Mouse (Mus musculus) layer of hippocampus, postnatal 36 days (tissue): ENCODE data around the gene Cdk2ap2. TPM values are rescaled to one million over a fixed set of nuclear protein-coding genes. Genes with fewer than 3 reads are reported as not detected.
"Not testable (repeated sequence)": the region's sequence is repeated elsewhere in the genome, so short reads cannot be mapped to it uniquely, and the experiment has no call there.

ENCODE experiments used
- DNase-seq, 2 experiments: peaks; one replicate each; pipeline ENCODE4 v3.0.0; 2022
- total RNA-seq, 2 experiments: library from RNA; stranded (reverse); gene quantifications; 2 replicates each; pipeline ENCODE4 v1.2.3; 2021

The Cdk2ap2 gene
- total RNA-seq, 2 experiments from 2014 or later: 29.7 to 46.0 TPM

DNA sequence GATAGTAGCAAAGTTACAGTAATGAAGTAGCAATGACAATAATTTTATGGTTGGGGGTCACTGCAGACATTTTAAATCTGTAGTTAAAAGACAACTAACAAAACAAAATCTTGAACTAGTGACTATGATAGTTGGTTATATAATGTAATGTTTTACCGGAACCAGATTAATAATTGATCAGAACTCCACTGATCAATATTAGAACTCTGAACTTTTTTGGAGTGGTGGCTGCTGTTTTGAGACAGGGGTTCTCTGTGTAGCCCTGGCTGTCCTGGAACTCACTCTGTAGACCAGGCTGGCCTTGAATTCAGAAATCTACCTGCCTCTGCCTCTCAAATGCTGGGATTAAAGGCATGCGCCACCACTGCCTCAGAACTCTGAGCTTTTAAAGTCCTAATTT is 28.7 kb upstream of the Cdk2ap2 start:
- DNase-seq: not testable (repeated sequence)

- no peak for DNase-seq
These were observed 28.1 kb upstream of the Cdk2ap2 start for GRCm38 (mm10) chr19:4068717-4069410.

- no peak for DNase-seq
These were observed 26.7 kb upstream of the Cdk2ap2 start for GRCm38 (mm10) chr19:4070311-4070710.

- no peak for DNase-seq
These were observed 26.2 kb upstream of the Cdk2ap2 start for GRCm38 (mm10) chr19:4070756-4071155.

- no peak for DNase-seq
These were observed 25.6 kb upstream of the Cdk2ap2 start for GRCm38 (mm10) chr19:4071406-4071805.

GRCm38 (mm10) chr19:4072706-4073424 is 24.1 kb upstream of the Cdk2ap2 start:
- no peak for DNase-seq

DNA sequence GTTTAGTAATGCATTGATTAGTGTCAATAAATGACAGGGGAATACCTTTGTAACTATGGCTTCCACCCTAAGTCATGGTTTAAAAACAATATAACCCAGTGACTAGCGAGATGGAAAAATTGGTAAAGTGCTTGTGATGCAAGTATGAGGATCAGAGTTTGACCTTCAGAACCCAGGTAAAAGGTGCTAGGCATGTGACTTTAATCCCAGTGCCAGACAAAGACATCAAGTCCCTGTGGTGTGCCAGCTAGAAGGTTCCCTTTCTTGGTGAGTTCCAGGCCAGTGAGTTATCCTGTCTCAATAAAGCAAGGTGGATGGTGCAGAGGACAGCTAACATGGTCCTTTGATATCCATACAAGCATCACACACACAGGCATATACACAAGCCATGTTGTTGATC is 21.5 kb upstream of the Cdk2ap2 start:
- DNase-seq: no peak

DNA sequence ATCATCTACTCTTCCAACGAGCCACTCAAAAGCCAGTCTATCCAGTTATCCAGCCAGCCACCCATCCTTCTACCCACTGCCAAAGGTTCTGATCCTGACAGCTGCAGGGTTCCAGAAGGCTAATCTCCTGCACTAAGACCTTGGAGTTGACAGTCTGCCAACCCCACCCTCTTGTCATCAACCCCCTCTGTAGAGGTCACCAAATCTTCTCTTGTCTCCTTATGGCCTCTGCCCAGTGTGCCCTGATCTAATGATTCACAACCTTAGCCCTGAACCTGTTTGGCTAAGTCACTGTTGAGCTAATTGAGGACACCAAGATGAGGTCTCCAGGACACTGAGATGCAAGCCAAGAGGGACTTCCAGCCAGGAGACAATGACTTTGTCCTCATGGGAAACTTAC is 17.4 kb upstream of the Cdk2ap2 start:
- no peak for DNase-seq

DNA sequence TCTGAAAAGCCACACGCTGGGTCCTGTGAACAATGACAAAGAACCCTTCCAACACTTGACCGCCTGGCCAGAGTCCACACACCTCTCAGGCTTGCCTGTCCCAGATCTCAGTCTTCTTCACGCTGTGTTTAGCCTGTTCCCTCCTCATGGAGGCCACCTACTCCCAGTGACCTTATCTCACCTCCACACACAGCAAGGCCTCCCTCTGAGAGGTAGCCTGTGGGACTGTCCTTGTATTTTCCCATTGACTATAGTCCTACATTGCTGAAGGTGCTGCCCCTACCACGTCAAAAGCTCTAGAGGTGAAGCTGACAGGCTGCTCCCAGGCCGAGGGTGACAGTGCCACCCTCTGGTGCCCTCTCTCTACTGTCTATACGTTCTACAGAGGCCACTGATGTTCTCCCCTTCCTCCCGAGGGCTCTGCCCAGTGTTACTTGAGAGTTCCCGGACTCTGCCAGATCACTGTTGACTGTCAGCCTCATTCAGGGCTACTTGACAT is 16.4 kb upstream of the Cdk2ap2 start:
- DNase-seq: no peak

- DNase-seq: no peak
These were observed 15.6 kb upstream of the Cdk2ap2 start, which contains the start of gene Cabp2 for GRCm38 (mm10) chr19:4081394-4081793. Gene Cabp2 (plus strand): TSS chr19:4081578.

DNA sequence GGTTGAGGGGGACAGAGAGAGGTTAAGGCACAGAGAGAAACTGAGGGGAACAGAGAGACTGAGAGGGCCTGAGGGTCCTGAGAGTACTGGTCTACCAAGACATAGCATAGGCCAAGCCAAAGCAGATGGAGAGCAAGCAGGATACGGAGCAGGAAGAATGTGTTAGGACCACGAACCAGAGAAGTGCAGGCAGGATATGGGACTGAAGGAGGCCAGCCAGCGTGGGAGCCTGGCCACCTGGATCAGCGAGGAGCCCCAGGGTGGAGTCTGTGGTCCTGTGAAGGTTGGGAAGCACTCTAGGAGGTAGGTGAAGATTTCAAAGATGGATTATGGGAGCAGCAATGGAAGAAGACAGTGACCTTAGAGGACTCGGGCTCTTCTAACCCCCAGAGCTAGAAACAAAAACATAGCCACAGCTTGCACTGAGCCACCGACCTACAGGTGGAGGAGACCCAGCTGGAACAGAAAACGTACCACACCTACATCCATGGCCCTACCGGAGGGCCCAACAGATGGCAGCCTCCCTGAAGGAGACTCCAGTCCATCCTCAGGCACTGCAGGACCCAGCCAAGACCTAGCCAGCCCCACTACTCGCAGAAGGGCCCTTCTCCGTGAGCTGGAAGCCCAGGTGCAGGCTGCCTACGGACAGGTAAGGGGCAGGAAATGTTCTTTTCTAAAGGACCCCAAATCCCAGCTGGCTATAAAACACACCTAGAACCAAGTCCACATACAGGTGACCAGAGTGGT is 14.6 kb upstream of the Cdk2ap2 start:
- DNase-seq: no peak

GRCm38 (mm10) chr19:4083316-4083715 is 13.7 kb upstream of the Cdk2ap2 start:
- DNase-seq: no peak

GRCm38 (mm10) chr19:4083826-4084225 is 13.2 kb upstream of the Cdk2ap2 start:
- no peak for DNase-seq

DNA sequence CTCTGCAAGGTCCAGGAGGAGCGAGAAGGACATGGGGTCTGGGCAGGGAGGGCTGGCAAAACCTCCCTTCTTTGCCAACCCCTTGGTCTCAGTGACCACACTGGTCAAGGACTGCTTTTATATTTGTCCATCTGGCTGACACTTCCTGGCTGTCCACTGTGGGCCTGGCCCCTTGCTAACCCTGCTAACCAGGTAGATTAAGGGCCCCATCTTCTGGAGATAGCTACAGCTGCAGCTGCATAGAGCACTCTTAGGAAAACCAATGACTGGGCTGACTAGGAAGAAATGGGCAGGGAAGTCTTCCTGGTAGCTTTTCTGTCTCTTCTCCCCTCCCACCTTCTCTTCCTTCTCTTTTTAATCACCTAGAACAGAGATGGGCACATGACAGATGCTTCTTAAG is 12.0 kb upstream of the Cdk2ap2 start:
- DNase-seq: no peak

- no peak for DNase-seq
These were observed 10.8 kb upstream of the Cdk2ap2 start for GRCm38 (mm10) chr19:4086156-4086555.

GRCm38 (mm10) chr19:4087090-4087489 is 9.9 kb upstream of the Cdk2ap2 start:
- DNase-seq: no peak

DNA sequence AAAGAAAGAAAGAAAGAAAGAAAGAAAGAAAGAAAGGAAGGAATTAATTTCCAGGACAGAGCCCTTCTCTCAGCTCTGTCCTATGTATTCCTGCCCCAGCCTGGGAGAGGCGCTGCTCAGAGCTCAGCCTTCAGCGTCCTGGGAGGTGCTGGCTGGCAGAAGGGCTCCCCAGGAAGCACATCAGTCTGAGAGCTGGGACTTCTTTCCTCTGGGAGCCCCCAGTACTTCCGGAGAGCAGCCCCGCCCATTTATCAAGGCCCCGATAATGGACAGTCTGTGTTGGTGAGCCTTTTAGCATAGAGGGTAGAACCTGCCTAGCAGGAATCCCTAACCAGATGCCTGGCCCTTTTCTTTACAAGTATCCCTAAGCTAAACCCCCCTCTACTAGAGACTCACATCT is 8.8 kb upstream of the Cdk2ap2 start:
- DNase-seq: no peak

GRCm38 (mm10) chr19:4089128-4089527 is 7.9 kb upstream of the Cdk2ap2 start:
- DNase-seq: peak in 1 of 2 experiments; percentile 39

GRCm38 (mm10) chr19:4090446-4090845 is 6.5 kb upstream of the Cdk2ap2 start:
- DNase-seq: no peak

- DNase-seq: no peak
These were observed 5.6 kb upstream of the Cdk2ap2 start for GRCm38 (mm10) chr19:4091383-4091782.

GRCm38 (mm10) chr19:4092750-4093149 is 4.2 kb upstream of the Cdk2ap2 start:
- no peak for DNase-seq

- no peak for DNase-seq
These were observed 3.2 kb upstream of the Cdk2ap2 start for GRCm38 (mm10) chr19:4093772-4094171.

- no peak for DNase-seq
These were observed 2.6 kb upstream of the Cdk2ap2 start for GRCm38 (mm10) chr19:4094348-4094747.
